Mouse (Mus musculus): ENCODE results near the gene Tat. TPM values are rescaled to one million over a fixed set of nuclear protein-coding genes. Genes with fewer than 3 reads are reported as not detected.
A peak's percentile ranks its signal among the peaks of the same experiment; 100 is the strongest.

Tat gene
- polyA plus RNA-seq (2012; rRNA removed) = not detected in 2 replicates

DNA sequence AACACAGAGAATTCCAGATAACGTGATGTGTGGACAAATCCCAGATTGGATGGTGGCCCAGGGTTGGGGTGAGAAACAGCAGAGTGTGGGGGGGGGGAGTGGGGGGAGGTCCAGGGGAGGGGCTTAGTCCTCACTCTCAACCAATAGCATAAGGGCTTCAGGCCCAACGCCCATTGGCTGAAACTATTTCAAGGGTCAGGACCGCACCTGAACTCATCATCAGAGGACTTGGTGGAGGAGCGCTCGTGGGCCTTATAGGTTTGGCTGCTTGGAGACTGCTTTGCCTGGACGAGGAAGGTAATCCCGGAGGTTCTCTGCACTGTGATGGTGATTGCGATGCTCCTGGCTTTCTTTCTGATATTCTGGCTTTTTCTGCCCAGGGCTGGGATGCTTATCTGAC, at the start of gene Tat:
Gene Tat (plus strand): TSS at position 214 of the 400 bp plus-strand sequence.
- Histone ChIP-seq H3K4me1 (ENCODE audit: control insufficient read depth, insufficient read depth, low read length) (no peaks in the 10 kb centered on the region), H3K27ac (ENCODE audit: insufficient read depth, low read length) (no peak within 1 kb of the TSS), H3K4me3 (ENCODE audit: insufficient read depth, low read length) (no peak within 1 kb of the TSS)
- TF ChIP-seq POLR2A (IDR thresholded peaks at IDR 0.05; ENCODE audit: extremely low read depth, insufficient read depth, low read length) (no peak), CTCF (IDR thresholded peaks at IDR 0.05; ENCODE audit: extremely low read depth, insufficient read depth, low read length) (no peak)

DNA sequence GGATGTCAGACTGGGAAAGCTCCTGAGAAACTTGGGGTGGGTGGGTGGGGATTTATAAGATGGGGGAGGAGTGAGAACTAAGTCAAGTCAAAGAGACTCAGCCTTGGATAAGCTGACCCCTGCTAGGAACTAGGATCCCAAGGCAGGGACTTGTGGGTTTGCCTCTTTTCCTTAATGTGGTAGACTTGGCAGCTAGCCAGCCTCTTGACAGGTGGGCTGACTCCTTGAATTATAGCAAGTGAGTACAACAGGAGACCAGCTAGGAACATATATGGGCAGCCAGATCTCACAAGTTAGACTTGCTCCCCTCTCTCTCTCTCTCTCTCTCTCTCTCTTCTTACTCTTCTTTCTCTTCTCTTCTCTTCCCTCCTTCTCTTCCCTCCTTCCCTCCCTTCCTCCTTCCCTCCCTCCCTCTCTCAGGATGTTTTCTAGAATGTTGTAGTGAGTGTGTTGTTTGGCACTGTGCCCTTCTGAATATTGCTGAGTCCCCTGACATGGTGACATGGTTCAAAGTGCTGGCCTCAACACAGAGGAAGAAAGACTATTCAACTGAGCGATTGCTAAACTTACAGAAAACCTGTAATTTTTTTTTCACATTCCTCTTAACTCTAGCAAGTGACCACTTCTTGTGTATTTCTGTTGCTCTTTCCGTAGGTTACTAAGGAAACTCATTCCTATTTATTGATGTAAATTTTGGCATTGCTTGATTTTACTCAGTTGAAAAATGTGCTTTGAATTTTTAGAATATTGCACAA, 48.5 kb upstream of the Tat start:
- H3K4me3 ChIP-seq (ENCODE audit: insufficient read depth, low read length) = no peak overlapping the region
- TF ChIP-seq POLR2A (IDR thresholded peaks at IDR 0.05; ENCODE audit: extremely low read depth, insufficient read depth, low read length) = no peak
- TF ChIP-seq CTCF (IDR thresholded peaks at IDR 0.05; ENCODE audit: extremely low read depth, insufficient read depth, low read length) = no peak
- no peaks in the 10 kb centered on the region for H3K4me1 ChIP-seq (ENCODE audit: control insufficient read depth, insufficient read depth, low read length)
- H3K27ac ChIP-seq (ENCODE audit: insufficient read depth, low read length) = no peak overlapping the region

DNA sequence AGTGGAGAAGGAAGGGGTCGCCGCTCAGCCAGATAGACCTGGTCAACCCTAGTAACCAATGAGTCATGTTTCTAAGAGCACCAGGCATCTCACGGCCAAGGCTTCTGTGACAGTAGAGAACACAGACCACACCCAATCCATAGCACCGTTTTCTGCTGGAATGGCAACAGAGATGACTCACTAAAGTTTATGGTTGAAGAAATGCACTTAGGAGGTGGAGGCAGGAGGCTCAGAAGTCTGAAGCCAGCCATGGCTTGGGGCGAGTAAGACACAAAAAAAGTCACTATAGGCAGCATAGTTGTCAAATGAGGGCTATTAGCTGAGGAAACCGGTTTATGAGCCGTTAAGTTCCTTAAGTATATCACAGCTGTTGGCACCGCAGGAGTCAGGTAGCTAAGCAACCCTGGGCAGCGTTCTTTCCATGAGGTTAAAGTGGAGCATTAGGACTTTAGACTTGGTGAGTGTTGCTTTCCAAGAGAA, 45.0 kb upstream of the Tat start:
- TF ChIP-seq CTCF (IDR thresholded peaks at IDR 0.05; ENCODE audit: extremely low read depth, insufficient read depth, low read length) = no peak
- no peak for TF ChIP-seq POLR2A (IDR thresholded peaks at IDR 0.05; ENCODE audit: extremely low read depth, insufficient read depth, low read length)
- no peak overlapping the region for H3K27ac ChIP-seq (ENCODE audit: insufficient read depth, low read length)
- no peaks in the 10 kb centered on the region for H3K4me1 ChIP-seq (ENCODE audit: control insufficient read depth, insufficient read depth, low read length)
- no peak overlapping the region for H3K4me3 ChIP-seq (ENCODE audit: insufficient read depth, low read length)

DNA sequence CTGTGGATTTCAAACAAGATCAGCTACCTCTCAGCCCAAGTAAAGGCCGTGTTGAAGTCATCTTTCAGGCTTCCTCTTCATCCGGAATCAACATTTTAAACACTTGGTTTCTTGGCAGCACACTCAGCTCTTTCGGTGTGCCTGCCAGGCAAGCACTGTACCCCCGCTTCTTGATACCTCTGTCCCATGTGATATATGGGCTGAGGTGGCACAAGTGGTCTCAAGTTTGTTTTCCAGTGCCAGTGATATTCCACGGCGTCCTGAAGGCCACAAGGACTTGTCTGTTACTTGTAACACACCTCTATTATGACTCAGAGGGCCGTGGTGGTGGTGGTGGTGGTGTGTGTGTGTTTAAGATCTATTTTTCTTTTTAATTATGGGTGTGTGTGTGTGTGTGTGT, 44.5 kb upstream of the Tat start:
- no peak overlapping the region for H3K27ac ChIP-seq (ENCODE audit: insufficient read depth, low read length)
- H3K4me1 ChIP-seq (ENCODE audit: control insufficient read depth, insufficient read depth, low read length) = no peaks in the 10 kb centered on the region; the same call in 1 of the 2 replicates
- H3K4me3 ChIP-seq (ENCODE audit: insufficient read depth, low read length) = no peak overlapping the region
- TF ChIP-seq CTCF (IDR thresholded peaks at IDR 0.05; ENCODE audit: extremely low read depth, insufficient read depth, low read length) = no peak
- TF ChIP-seq POLR2A (IDR thresholded peaks at IDR 0.05; ENCODE audit: extremely low read depth, insufficient read depth, low read length) = no peak

DNA sequence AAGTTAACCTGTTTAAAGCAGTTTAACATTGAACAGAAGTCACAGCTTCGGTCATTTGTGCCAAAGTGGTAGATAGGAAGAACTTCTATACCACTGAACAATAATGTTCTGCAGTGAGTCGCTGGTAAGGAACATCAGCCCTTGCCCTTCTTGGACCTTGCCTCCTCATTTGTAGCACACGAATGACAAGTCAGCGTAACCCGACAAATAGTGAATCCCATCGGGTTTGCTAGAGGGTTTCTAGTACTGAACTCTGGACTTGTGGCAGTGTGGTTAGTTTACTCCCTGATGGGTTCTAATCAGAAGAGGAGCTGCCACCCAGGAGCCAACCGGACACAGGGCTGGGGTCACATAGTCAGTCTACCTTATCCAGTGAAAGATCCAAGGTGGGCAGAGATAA, 44.0 kb upstream of the Tat start:
- no peak for TF ChIP-seq POLR2A (IDR thresholded peaks at IDR 0.05; ENCODE audit: extremely low read depth, insufficient read depth, low read length)
- TF ChIP-seq CTCF (IDR thresholded peaks at IDR 0.05; ENCODE audit: extremely low read depth, insufficient read depth, low read length) = no peak
- no peak overlapping the region for H3K27ac ChIP-seq (ENCODE audit: insufficient read depth, low read length)
- no peaks in the 10 kb centered on the region; the same call in 1 of the 2 replicates for H3K4me1 ChIP-seq (ENCODE audit: control insufficient read depth, insufficient read depth, low read length)
- H3K4me3 ChIP-seq (ENCODE audit: insufficient read depth, low read length) = no peak overlapping the region

DNA sequence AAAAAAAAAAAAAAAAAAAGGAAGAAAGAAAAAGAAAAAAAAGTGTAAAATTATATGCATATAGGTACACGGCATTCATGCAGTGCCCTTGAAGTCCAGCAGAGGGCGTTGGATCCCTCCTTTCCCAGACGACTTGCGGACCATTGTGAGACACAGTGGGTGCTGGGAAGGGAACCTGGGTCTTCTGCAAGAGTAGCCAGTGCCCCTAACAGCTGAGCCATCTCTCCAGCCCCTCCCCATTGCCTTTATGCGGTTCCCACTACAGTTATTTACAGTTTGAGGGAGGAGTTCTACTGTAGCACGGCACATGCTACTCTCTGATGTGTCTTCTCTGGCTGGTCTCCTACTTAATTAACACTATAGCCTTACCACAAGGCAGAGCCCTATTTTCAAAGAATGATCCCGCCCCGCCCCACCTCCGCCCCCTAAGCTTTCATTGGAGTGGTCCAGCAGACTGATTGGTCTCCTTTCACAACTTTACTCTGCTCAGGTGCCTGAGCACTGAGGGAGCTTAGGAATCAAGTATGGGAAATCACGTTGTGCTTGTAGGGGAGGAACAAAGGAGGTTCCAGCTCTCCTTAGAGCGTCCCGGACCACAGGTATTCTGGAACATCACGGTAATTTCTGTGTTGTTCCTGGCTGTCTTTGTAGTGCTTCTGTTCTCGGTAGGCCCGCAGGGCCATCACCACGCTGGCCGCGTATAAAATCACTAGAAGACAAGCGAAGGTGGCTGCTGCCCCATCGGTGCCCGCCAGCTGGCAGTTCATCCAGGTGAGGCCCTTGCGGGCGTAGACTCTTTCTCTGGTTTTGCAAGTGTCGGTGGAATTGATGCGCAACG, 42.6 kb upstream of the Tat start:
- Histone ChIP-seq H3K4me1 (ENCODE audit: control insufficient read depth, insufficient read depth, low read length) (peaks cover 2% of the 10 kb centered on the region), H3K4me3 (ENCODE audit: insufficient read depth, low read length) (peak overlapping the region; percentile 52), H3K27ac (ENCODE audit: insufficient read depth, low read length) (no peak overlapping the region; the same call in 1 of the 2 replicates)
- TF ChIP-seq CTCF (IDR thresholded peaks at IDR 0.05; ENCODE audit: extremely low read depth, insufficient read depth, low read length) = peak; percentile 72
- TF ChIP-seq POLR2A (IDR thresholded peaks at IDR 0.05; ENCODE audit: extremely low read depth, insufficient read depth, low read length) = no peak

DNA sequence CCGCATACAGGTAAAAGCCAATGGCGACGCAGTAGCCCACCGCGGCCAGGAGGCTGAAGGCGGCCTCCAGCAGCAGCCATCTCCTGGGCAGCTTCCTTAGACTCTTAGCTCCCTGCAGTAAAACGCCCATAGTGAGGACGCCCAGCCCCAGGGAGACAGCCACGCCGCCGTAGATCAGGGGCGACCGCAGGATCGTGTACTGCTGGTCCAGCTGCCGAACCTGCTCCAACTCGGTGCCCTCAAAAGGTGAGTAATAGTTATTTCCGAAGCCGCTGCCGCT, 42.0 kb upstream of the Tat start:
- H3K4me3 ChIP-seq (ENCODE audit: insufficient read depth, low read length) = peak overlapping the region; percentile 52
- H3K27ac ChIP-seq (ENCODE audit: insufficient read depth, low read length) = no peak overlapping the region; the same call in 1 of the 2 replicates
- peaks cover 2% of the 10 kb centered on the region for H3K4me1 ChIP-seq (ENCODE audit: control insufficient read depth, insufficient read depth, low read length)
- no peak for TF ChIP-seq POLR2A (IDR thresholded peaks at IDR 0.05; ENCODE audit: extremely low read depth, insufficient read depth, low read length)
- no peak for TF ChIP-seq CTCF (IDR thresholded peaks at IDR 0.05; ENCODE audit: extremely low read depth, insufficient read depth, low read length)

DNA sequence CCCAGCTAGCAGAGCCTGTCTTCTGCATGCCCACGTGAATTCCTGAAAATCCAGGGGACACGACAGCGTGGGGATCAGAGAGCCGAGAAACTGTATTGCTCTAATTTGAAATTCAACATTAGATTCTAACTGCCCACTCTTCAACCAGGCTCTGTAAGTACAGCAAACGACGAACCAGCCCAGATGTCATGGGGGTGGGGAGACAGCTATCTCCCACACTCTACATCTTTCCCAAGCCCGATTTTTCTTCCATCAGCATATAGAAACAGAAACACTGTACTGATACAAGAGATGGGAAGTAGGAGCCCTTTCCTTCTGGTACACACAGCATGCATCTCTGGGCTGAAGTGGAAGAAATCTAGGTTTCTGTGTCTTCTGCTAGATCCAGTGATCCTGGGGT, 38.1 kb upstream of the Tat start:
- Histone ChIP-seq H3K4me1 (ENCODE audit: control insufficient read depth, insufficient read depth, low read length) (peaks cover 2% of the 10 kb centered on the region), H3K27ac (ENCODE audit: insufficient read depth, low read length) (peak overlapping the region; percentile 33; the same call in 1 of the 2 replicates), H3K4me3 (ENCODE audit: insufficient read depth, low read length) (no peak overlapping the region)
- TF ChIP-seq CTCF (IDR thresholded peaks at IDR 0.05; ENCODE audit: extremely low read depth, insufficient read depth, low read length) (no peak), POLR2A (IDR thresholded peaks at IDR 0.05; ENCODE audit: extremely low read depth, insufficient read depth, low read length) (no peak)

DNA sequence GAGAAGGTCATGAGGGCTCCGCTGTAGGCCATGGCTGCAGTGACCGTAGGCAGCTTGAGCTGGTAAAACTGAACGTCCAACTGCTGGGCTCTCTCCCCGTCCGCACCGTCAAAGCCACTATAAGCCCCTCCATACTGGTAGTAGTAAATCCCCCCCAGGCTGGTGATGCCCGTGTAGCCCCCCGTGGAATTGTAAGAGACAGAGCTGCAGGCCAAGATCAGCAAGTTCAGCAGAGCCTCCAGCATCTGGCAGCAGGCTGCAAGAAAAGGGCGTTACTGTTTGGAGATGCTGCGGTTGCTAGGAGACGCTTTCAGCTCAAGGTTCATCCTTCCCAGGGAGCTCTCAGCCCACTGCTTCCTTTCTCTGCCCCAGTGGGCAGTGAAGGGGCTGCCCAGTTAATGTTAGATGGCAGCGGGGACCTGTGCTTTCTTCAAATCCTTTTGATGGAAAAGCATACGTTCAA, 35.7 kb upstream of the Tat start:
- Histone ChIP-seq H3K27ac (ENCODE audit: insufficient read depth, low read length) (no peak overlapping the region), H3K4me3 (ENCODE audit: insufficient read depth, low read length) (no peak overlapping the region), H3K4me1 (ENCODE audit: control insufficient read depth, insufficient read depth, low read length) (peaks cover 2% of the 10 kb centered on the region)
- TF ChIP-seq POLR2A (IDR thresholded peaks at IDR 0.05; ENCODE audit: extremely low read depth, insufficient read depth, low read length) = no peak
- TF ChIP-seq CTCF (IDR thresholded peaks at IDR 0.05; ENCODE audit: extremely low read depth, insufficient read depth, low read length) = no peak
